Mouse (Mus musculus) NIH3T3 (cell line): ENCODE measurements around the gene Uchl1.

Experiments
- DNase-seq: peaks from one replicate; pipeline ENCODE4 v3.0.0-alpha.2; 2012; ENCODE audit warnings: low read depth

Uchl1 gene

DNA sequence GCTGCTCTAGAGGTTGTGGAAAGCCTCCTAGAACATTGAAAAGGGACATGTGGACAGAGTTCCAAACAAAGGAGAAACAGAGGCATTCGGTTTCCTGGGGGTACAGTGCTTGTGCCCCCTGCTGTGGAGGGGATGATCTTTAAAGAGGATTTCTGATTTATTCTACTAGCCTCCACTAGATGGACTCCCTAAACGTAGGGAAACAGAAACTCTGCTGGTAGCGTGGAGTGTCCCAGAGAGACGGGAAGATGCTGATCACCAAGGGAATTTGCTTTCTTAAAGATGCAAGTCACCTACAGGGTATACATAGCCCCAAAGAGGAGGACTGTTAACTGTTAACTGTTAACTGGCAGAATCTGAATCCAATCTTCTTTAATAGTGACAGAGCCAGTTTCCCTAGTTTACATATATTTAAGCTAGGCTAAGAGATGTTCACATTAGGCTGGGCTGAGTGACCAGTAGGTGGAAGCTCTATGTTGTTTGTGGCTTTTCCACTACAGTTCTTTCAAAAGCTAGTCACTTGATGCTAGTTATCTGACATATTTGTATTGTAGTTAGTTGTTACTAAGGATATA lies 34.6 kb downstream of the Uchl1 start:
- peak; percentile 9 for DNase-seq

- no peak for DNase-seq
These were observed 36.9 kb downstream of the Uchl1 start for GRCm38 (mm10) chr5:66712801-66713200.

- no peak for DNase-seq
These were observed 39.6 kb downstream of the Uchl1 start for GRCm38 (mm10) chr5:66715498-66715931.

- DNase-seq = no peak
These were observed 42.0 kb downstream of the Uchl1 start for GRCm38 (mm10) chr5:66717931-66718330.

DNA sequence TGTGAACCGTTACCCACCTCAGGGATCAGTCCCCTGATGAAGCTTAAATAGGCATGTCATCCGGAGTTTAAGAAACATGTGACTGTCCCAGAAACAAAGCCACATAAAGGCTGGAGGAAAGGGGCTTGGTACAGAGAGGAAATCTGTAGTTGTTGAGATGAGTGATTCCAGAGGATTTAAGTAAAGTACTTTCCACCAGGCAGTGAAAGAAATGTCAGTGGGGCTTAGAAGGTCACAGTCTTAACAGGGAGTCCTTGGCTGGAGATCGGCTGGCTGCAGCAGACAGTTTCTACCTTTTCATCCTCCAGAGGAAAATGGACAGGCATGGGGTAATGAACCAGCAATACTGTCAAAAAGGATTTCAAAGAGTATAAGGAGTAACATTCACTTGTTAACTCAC lies 42.5 kb downstream of the Uchl1 start:
- no peak for DNase-seq

DNA sequence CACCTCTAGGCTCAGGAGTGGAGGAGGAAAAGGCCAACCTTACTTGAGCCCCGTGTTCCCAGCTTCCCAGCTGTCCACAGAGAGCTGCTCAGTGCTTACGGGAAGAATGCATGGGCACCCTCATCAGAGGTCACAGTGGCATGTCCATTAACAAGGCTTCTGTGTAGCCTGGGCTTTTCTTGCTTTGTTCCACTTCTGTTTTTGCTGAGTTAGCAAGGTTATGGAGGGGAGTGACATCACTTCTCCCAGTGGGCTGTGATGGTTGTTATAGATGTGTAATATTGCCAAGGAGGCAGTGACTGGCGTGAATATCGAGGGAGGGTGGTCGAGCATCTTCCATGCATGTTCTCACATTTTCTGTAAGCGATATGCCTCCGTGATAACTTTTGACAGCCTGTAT lies 43.0 kb downstream of the Uchl1 start:
- no peak for DNase-seq

GRCm38 (mm10) chr5:66720921-66721320 lies 45.0 kb downstream of the Uchl1 start:
- no peak for DNase-seq

- no peak for DNase-seq
These were observed 46.7 kb downstream of the Uchl1 start for GRCm38 (mm10) chr5:66722586-66722985.

DNA sequence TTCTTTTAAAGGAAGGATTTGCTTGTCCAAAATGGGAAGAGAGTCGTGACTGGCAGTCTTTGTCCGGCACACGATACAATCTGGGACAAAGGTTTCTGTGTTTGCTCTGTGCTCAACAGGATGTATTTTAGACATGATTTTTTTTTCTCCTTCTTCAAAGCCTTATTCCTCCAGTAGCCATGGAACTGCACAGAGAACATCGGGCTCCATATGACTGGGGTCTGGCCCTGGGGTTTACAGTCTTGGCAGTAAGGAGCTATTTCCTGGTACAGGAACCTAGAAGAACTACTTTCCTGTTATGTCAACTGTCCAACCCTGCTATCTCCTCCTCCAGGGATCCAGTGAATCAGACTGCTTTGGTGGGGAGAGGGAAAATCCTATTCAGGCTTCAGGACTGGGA lies 47.1 kb downstream of the Uchl1 start:
- no peak for DNase-seq

DNA sequence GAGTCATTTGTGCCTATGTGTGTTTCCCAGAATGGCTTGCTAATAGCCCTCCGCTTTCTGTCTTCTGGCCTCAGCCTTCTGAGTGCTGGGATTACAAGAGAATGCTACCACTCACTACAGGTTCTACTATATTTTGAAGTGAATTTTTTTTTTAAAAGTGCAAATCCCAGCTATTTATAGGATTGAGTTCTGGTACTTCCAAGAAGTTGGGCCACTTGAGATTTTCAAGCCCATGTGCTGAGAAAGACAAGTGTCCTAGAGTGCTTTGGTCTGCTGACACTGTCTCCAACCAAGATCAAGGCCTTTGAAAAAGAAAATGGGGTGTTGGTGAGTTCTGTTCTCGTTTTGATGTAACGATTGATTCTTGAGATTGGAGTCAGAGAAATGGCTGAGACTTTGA lies 47.7 kb downstream of the Uchl1 start:
- no peak for DNase-seq

DNA sequence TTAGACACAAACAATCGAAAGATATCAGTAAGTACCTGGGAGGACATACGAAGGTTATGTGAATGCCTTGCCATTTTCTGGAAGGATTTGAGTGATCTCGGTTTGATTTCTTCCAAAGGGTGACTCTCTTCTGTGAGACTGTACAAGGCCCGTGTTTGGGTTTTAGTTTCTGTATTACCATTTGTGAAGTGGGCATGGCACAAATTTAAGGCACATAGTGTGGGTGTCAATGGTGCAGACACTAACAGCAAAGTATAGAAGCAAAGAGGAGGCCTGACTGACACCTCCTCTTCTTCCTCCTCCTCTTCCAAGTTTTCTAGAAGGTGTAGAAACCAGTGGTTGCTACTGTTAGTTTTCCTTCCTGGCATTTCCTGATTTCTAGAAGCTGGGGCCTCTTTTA lies 53.4 kb downstream of the Uchl1 start:
- DNase-seq = no peak

DNA sequence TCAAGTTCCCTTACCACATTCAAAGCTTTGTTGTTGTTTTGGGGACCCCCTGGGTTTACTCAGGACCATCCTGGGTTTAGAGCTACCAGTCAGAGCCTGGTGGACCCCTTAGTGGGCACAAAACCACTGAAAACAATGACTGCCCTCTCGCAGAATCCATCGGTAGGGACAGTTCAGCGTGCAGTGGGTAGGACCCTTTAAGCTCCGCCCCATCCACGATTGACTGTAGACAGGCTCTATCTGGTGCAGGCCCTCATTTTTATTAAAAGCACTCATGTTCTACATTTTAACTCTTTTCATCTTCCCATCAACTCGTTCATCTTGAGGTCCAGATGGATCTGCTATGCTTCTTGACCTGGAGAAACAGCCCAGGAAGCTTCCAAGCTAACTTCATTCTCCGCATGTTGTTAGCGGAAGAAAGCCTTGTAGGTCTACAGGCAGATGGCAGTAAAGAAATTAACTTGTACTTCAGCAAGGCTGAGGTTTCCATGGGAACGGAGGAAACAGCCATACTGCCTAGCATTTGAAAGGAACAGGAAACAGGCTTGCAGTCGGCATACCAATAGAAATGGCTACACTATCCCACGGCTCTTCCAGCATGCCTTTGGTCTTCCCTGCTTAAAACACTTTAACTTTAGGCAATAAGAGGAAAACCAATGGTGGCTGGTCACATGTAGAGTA lies 54.9 kb downstream of the Uchl1 start:
- no peak for DNase-seq

- DNase-seq = no peak
These were observed 55.4 kb downstream of the Uchl1 start for GRCm38 (mm10) chr5:66731302-66731697.

GRCm38 (mm10) chr5:66733556-66733955 lies 57.7 kb downstream of the Uchl1 start:
- DNase-seq = no peak
